Mouse (Mus musculus) myocyte (in vitro differentiated cells): Measurements from ENCODE around the gene Golga2.

Experiments used
- CEBPB ChIP-seq: IDR thresholded peaks from 2 replicates; pipeline ENCODE4 v1.6.1; 2011; ENCODE audit warnings: mild to moderate bottlenecking, moderate library complexity; ENCODE audit not compliant: poor library complexity, insufficient read depth, severe bottlenecking
- E2F4 ChIP-seq: IDR thresholded peaks from one replicate; pipeline ENCODE4 v1.6.1; 2011; ENCODE audit warnings: mild to moderate bottlenecking, control low read depth, moderate library complexity; ENCODE audit not compliant: insufficient read depth
- MAX ChIP-seq: IDR thresholded peaks from one replicate; pipeline ENCODE4 v1.6.1; 2011; ENCODE audit warnings: low read depth, mild to moderate bottlenecking, control low read depth
- MYOD1 ChIP-seq, 3 experiments: IDR thresholded peaks; one replicate each; pipeline ENCODE4 v1.6.1; 2011; ENCODE audit warnings: control low read depth in 2 of 3, low read depth in 2 of 3, mild to moderate bottlenecking in 2 of 3, moderate library complexity in 1 of 3; ENCODE audit not compliant: insufficient read length in 2 of 3, control insufficient read depth in 1 of 3
- MYOG ChIP-seq, 3 experiments: IDR thresholded peaks; one replicate each; pipeline ENCODE4 v1.6.1; 2011; ENCODE audit warnings: control low read depth in 2 of 3, low read depth in 2 of 3, mild to moderate bottlenecking in 2 of 3; ENCODE audit not compliant: insufficient read length in 2 of 3, control insufficient read depth in 1 of 3, insufficient read depth in 1 of 3
- POLR2A ChIP-seq: IDR thresholded peaks from one replicate; pipeline ENCODE4 v1.6.1; 2011; ENCODE audit warnings: low read depth, mild to moderate bottlenecking, control low read depth, moderate library complexity; ENCODE audit not compliant: insufficient read length
- POLR2AphosphoS2 ChIP-seq: IDR thresholded peaks from one replicate; pipeline ENCODE4 v1.6.1; 2011; ENCODE audit warnings: low read depth, control low read depth; ENCODE audit not compliant: insufficient read length
- SRF ChIP-seq: IDR thresholded peaks from one replicate; pipeline ENCODE4 v1.6.1; 2011; ENCODE audit warnings: low read depth; ENCODE audit not compliant: control insufficient read depth, insufficient read length
- TCF12 ChIP-seq: IDR thresholded peaks from one replicate; pipeline ENCODE4 v1.6.1; 2011; ENCODE audit warnings: mild to moderate bottlenecking, control low read depth; ENCODE audit not compliant: poor library complexity, insufficient read depth, severe bottlenecking
- USF1 ChIP-seq: IDR thresholded peaks from one replicate; pipeline ENCODE4 v1.6.1; 2011; ENCODE audit warnings: low read depth, mild to moderate bottlenecking, control low read depth, moderate library complexity

GRCm38 (mm10) chr2:32254563-32254962, 32.6 kb upstream of the Golga2 start:
- TF ChIP-seq E2F4, result no peak
- TF ChIP-seq CEBPB, result no peak
- no peak for TF ChIP-seq USF1
- no peak for TF ChIP-seq MYOG (IDR thresholded peaks at IDR 0.05; ENCODE audit: control insufficient read depth in 1 of 3, insufficient read depth in 1 of 3, insufficient read length in 2 of 3, low read depth in 2 of 3)
- no peak for TF ChIP-seq MAX
- no peak for TF ChIP-seq MYOD1 (IDR thresholded peaks at IDR 0.05; ENCODE audit: control insufficient read depth in 1 of 3, insufficient read length in 2 of 3, low read depth in 2 of 3)
- no peak for TF ChIP-seq POLR2A
- TF ChIP-seq TCF12, result no peak
- no peak for TF ChIP-seq SRF
- TF ChIP-seq POLR2AphosphoS2, result no peak
